Mouse (Mus musculus): ENCODE measurements around the gene Car2. TPM values are rescaled to one million over a fixed set of nuclear protein-coding genes. Genes with fewer than 3 reads are reported as not detected.

Car2 gene
- polyA plus RNA-seq, 1 experiment from 2014 or later: 44.7 TPM

DNA sequence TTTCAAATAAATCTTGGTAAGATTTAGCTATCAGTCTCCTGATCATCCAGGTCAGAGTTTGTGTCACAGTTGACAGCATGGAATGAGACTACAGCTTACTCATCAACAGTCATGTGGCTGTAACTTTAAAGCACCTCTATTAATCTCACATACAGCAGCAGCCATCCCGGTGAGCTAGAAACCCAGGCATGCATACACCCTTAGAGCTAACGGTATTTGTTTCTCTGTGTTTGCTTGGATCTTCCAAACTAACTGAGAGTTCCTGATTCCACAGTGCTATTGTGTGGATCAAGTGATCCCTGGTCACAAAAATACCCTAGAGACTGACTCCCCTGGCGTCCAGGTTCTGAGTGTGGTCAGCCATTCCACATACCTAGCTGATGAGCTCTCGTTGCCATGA lies 24.3 kb upstream of the Car2 start:
- ATAC-seq (ENCODE audit: low FRiP score): no peak
- Histone ChIP-seq H3K4me2 (replicated peaks) (peak overlapping the region; percentile 98), H3K36me3 (replicated peaks; ENCODE audit: control insufficient read depth, insufficient read depth) (no peaks in the 10 kb centered on the region), H3K9me3 (ENCODE audit: control insufficient read depth, low read length) (no peaks in the 10 kb centered on the region), H3K27me3 (ENCODE audit: control insufficient read depth, insufficient read depth, low read length) (no peaks in the 10 kb centered on the region), H3K9ac (no peak overlapping the region), H3K4me3 (replicated peaks; ENCODE audit: low read length) (peak overlapping the region; percentile 37; the same call in 1 of the 2 replicates), H3K27ac (no peak overlapping the region), H3K4me1 (replicated peaks; ENCODE audit: control insufficient read depth, insufficient read depth, low read length) (peaks cover 11% of the 10 kb centered on the region)
- no peak for DNase-seq (ENCODE audit: low spot score)
- 17% methylated on average over 4 of the region's 4 CpGs for WGBS

- no peak for DNase-seq (ENCODE audit: low spot score)
- under 1% methylated on average over 9 of the region's 9 CpGs for WGBS
- peak overlapping the region; percentile 49 for H3K9ac ChIP-seq
- no peaks in the 10 kb centered on the region for H3K27me3 ChIP-seq (ENCODE audit: control insufficient read depth, insufficient read depth, low read length)
- H3K4me2 ChIP-seq (replicated peaks): peak overlapping the region; percentile 98
- peak; percentile 83 for ATAC-seq (ENCODE audit: low FRiP score)
- H3K9me3 ChIP-seq (ENCODE audit: control insufficient read depth, low read length): no peaks in the 10 kb centered on the region
- H3K4me3 ChIP-seq (replicated peaks; ENCODE audit: low read length): peak overlapping the region; percentile 37
- H3K36me3 ChIP-seq (replicated peaks; ENCODE audit: control insufficient read depth, insufficient read depth): no peaks in the 10 kb centered on the region
- H3K27ac ChIP-seq: no peak overlapping the region
- peaks cover 11% of the 10 kb centered on the region for H3K4me1 ChIP-seq (replicated peaks; ENCODE audit: control insufficient read depth, insufficient read depth, low read length)
Observed at GRCm38 (mm10) chr3:14862654-14863021, 23.4 kb upstream of the Car2 start.

DNA sequence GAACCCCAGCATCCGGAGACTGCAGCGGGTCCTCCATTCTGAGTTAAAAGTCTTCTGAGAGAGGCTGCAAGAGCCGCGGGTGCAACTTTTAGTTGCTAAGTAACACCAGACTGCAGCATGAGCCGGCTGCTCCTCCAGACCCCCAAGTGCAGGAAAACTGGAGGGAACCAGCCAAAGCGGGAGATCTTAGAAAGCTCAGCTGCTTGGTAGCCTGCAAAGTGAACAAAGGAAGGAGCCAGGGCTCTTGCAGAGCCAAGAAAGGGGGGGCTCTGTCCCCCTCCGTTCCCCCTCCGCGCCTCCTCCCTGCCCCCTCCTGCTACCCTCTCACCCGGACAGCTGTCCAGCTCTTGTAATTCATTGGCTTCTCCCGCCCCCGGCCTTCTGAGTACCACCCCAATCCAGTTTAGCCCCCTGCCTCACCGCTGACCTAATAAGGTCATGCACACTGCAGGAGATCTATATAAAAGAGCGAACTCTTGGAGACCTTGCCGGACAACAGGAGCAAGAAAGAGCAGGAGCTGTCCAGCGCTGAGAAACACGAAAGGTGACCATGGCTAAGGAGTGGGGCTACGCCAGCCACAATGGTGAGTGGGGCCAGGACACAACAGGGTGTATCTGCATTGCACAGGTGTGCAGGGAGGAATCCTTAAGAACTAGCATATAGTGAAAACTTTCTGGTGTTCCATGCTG lies 22.9 kb upstream of the Car2 start, which contains the start of gene Car3:
TSS of gene Car3 (plus strand) at position 491 of the 690 bp plus-strand sequence.
- no peaks in the 10 kb centered on the region for H3K36me3 ChIP-seq (replicated peaks; ENCODE audit: control insufficient read depth, insufficient read depth)
- H3K4me1 ChIP-seq (replicated peaks; ENCODE audit: control insufficient read depth, insufficient read depth, low read length): peaks cover 11% of the 10 kb centered on the region
- H3K4me2 ChIP-seq (replicated peaks): peak within 1 kb of the TSS; percentile 98
- DNase-seq (ENCODE audit: low spot score): peak; percentile 64
- H3K27me3 ChIP-seq (ENCODE audit: control insufficient read depth, insufficient read depth, low read length): no peaks in the 10 kb centered on the region
- H3K9ac ChIP-seq: peak within 1 kb of the TSS; percentile 49
- peak within 1 kb of the TSS; percentile 37 for H3K4me3 ChIP-seq (replicated peaks; ENCODE audit: low read length)
- no peak within 1 kb of the TSS for H3K27ac ChIP-seq
- peak; percentile 87 for ATAC-seq (ENCODE audit: low FRiP score)
- H3K9me3 ChIP-seq (ENCODE audit: control insufficient read depth, low read length): no peaks in the 10 kb centered on the region
- 1% methylated on average over 18 of the region's 18 CpGs for WGBS

DNA sequence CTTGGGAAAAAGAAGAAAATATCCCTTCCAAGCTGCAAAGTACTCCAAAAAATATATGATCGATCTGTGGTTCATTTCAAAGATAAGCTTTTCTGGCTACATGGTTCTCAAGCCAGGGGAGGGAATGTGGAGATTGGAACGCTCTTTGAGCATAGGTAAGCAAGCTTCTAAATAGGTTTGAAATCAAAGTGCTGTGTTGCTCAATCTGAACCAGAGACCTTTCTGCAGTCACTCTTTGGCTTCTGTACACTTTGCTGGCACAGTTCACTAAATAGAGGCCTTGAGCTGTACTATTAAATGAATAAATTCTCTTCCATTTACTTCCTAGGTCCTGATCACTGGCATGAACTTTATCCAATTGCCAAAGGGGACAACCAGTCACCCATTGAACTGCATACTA lies 22.2 kb upstream of the Car2 start:
- no peak overlapping the region for H3K27ac ChIP-seq
- no peaks in the 10 kb centered on the region for H3K27me3 ChIP-seq (ENCODE audit: control insufficient read depth, insufficient read depth, low read length)
- no peak overlapping the region for H3K4me3 ChIP-seq (replicated peaks; ENCODE audit: low read length)
- no peak for ATAC-seq (ENCODE audit: low FRiP score)
- DNase-seq (ENCODE audit: low spot score): no peak
- H3K36me3 ChIP-seq (replicated peaks; ENCODE audit: control insufficient read depth, insufficient read depth): no peaks in the 10 kb centered on the region
- H3K4me1 ChIP-seq (replicated peaks; ENCODE audit: control insufficient read depth, insufficient read depth, low read length): peaks cover 11% of the 10 kb centered on the region
- H3K9me3 ChIP-seq (ENCODE audit: control insufficient read depth, low read length): no peaks in the 10 kb centered on the region
- 87% methylated on average over 2 of the region's 2 CpGs for whole genome bisulfite sequencing
- H3K4me2 ChIP-seq (replicated peaks): no peak overlapping the region
- H3K9ac ChIP-seq: no peak overlapping the region

DNA sequence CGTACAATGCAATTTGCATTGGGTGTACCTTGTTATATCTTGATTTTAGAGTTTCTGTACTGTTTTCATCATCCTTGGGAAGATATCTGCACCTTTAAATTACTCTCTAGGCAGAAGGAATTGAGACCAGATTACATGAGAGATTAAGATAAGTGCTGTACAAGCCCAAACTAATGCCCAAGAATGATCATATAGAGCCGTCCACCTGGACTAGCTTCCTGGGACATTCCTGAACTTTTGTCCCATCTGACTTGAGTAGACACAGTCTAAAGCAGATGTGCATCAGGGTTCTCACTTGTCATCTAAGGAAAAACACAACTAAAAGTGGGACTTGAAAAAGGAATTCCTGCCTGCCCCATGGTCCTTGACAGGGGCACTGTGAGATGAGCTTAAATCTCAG lies 20.1 kb upstream of the Car2 start:
- Histone ChIP-seq H3K27me3 (ENCODE audit: control insufficient read depth, insufficient read depth, low read length) (no peaks in the 10 kb centered on the region), H3K4me1 (replicated peaks; ENCODE audit: control insufficient read depth, insufficient read depth, low read length) (peaks cover 11% of the 10 kb centered on the region), H3K9me3 (ENCODE audit: control insufficient read depth, low read length) (no peaks in the 10 kb centered on the region), H3K4me3 (replicated peaks; ENCODE audit: low read length) (no peak overlapping the region), H3K27ac (no peak overlapping the region), H3K4me2 (replicated peaks) (no peak overlapping the region), H3K36me3 (replicated peaks; ENCODE audit: control insufficient read depth, insufficient read depth) (no peaks in the 10 kb centered on the region), H3K9ac (no peak overlapping the region)
- no peak for DNase-seq (ENCODE audit: low spot score)
- 81% methylated on average over 2 of the region's 2 CpGs for WGBS
- ATAC-seq (ENCODE audit: low FRiP score): no peak

- H3K4me3 ChIP-seq (replicated peaks; ENCODE audit: low read length): no peak overlapping the region
- DNase-seq (ENCODE audit: low spot score): peak; percentile 73
- WGBS: 22% methylated on average over 11 of the region's 11 CpGs
- peak; percentile 53 for ATAC-seq (ENCODE audit: low FRiP score)
- H3K27ac ChIP-seq: no peak overlapping the region
- H3K36me3 ChIP-seq (replicated peaks; ENCODE audit: control insufficient read depth, insufficient read depth): no peaks in the 10 kb centered on the region
- H3K9ac ChIP-seq: no peak overlapping the region
- no peaks in the 10 kb centered on the region for H3K4me1 ChIP-seq (replicated peaks; ENCODE audit: control insufficient read depth, insufficient read depth, low read length)
- no peaks in the 10 kb centered on the region for H3K27me3 ChIP-seq (ENCODE audit: control insufficient read depth, insufficient read depth, low read length)
- no peaks in the 10 kb centered on the region for H3K9me3 ChIP-seq (ENCODE audit: control insufficient read depth, low read length)
- H3K4me2 ChIP-seq (replicated peaks): peak overlapping the region; percentile 18; the same call in 1 of the 2 replicates
Observed at GRCm38 (mm10) chr3:14869779-14870178, 16.3 kb upstream of the Car2 start.

DNA sequence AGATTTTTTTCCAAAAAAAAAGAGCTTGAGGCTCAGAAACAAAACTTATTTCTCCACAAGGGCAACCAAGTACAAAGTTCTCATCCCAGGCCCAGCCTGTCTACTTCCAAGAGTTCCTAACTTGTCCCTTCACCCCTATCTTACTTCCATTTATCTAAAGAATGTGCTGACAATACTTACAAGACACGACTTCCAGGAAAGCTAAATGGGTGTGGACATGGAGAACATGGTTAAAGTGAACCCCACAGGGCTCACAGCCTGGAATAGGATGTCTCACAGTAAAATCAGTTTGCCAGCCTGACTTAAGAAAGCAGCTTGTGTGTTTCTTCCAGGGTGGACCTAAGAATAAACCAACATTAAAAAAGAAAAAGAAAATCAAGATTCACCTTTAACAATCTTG lies 15.5 kb upstream of the Car2 start:
- no peaks in the 10 kb centered on the region for H3K36me3 ChIP-seq (replicated peaks; ENCODE audit: control insufficient read depth, insufficient read depth)
- WGBS: 77% methylated on average over 1 of the region's 1 CpGs
- DNase-seq (ENCODE audit: low spot score): no peak

DNA sequence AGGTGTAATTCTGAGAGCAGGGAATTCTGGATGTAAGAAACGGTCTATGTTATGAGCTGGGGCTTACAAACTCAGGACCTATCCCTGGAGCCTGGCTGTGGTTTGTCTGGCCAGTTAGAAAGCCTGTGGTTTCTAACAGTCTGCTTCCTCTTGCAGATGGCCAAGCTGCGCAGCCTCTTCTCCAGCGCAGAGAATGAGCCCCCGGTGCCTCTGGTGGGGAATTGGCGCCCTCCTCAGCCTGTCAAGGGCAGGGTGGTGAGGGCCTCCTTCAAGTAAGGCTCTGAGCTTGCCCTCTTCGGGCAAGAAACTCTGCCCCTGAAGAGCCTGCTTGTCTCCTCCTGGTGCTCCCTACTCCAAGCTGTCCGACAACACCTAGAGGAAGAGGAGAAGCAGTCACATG lies 14.7 kb upstream of the Car2 start:
- Histone ChIP-seq H3K4me3 (replicated peaks; ENCODE audit: low read length) (no peak overlapping the region), H3K36me3 (replicated peaks; ENCODE audit: control insufficient read depth, insufficient read depth) (no peaks in the 10 kb centered on the region), H3K9ac (no peak overlapping the region), H3K9me3 (ENCODE audit: control insufficient read depth, low read length) (no peaks in the 10 kb centered on the region), H3K4me1 (replicated peaks; ENCODE audit: control insufficient read depth, insufficient read depth, low read length) (no peaks in the 10 kb centered on the region), H3K4me2 (replicated peaks) (no peak overlapping the region), H3K27me3 (ENCODE audit: control insufficient read depth, insufficient read depth, low read length) (no peaks in the 10 kb centered on the region), H3K27ac (no peak overlapping the region)
- 51% methylated on average over 7 of the region's 7 CpGs for WGBS
- no peak for ATAC-seq (ENCODE audit: low FRiP score)
- no peak for DNase-seq (ENCODE audit: low spot score)

More for the DNA sequence above, 15.5 kb upstream of the Car2 start:
- no peaks in the 10 kb centered on the region for H3K27me3 ChIP-seq (ENCODE audit: control insufficient read depth, insufficient read depth, low read length)
- no peak overlapping the region for H3K27ac ChIP-seq
- no peak overlapping the region for H3K9ac ChIP-seq
- no peak for ATAC-seq (ENCODE audit: low FRiP score)
- no peak overlapping the region for H3K4me2 ChIP-seq (replicated peaks)
- no peak overlapping the region for H3K4me3 ChIP-seq (replicated peaks; ENCODE audit: low read length)
- H3K4me1 ChIP-seq (replicated peaks; ENCODE audit: control insufficient read depth, insufficient read depth, low read length): no peaks in the 10 kb centered on the region
- H3K9me3 ChIP-seq (ENCODE audit: control insufficient read depth, low read length): no peaks in the 10 kb centered on the region

- Histone ChIP-seq H3K36me3 (replicated peaks; ENCODE audit: control insufficient read depth, insufficient read depth) (no peaks in the 10 kb centered on the region), H3K27me3 (ENCODE audit: control insufficient read depth, insufficient read depth, low read length) (no peaks in the 10 kb centered on the region), H3K27ac (no peak overlapping the region), H3K4me2 (replicated peaks) (no peak overlapping the region), H3K9ac (no peak overlapping the region), H3K9me3 (ENCODE audit: control insufficient read depth, low read length) (no peaks in the 10 kb centered on the region), H3K4me1 (replicated peaks; ENCODE audit: control insufficient read depth, insufficient read depth, low read length) (no peaks in the 10 kb centered on the region), H3K4me3 (replicated peaks; ENCODE audit: low read length) (no peak overlapping the region)
- 51% methylated on average over 8 of the region's 8 CpGs for WGBS
- ATAC-seq (ENCODE audit: low FRiP score): no peak
- peak; percentile 92 for DNase-seq (ENCODE audit: low spot score)
Observed at GRCm38 (mm10) chr3:14874402-14875040, 11.6 kb upstream of the Car2 start.

Data from hindbrain, embryonic 14.5 days (tissue).